Mouse (Mus musculus) liver, postnatal 0 days (tissue): ENCODE measurements at regions not wholly inside any gene's neighbourhood (a gene's known extent, or its start where the extent isn't known, plus 50 kb on each side); places are given as distances from the start of the nearest gene placed in this dataset.

Experiments
- ATAC-seq: fragments of 200-750 bp; cut with Nextera tagmentation; 2 replicates; pipeline ENCODE4 v1.8.0; 2017; ENCODE audit warnings: mild to moderate bottlenecking, moderate library complexity
- DNase-seq: peaks from one replicate; pipeline ENCODE4 v3.0.0-alpha.2; 2016
- H3K27ac ChIP-seq: fragments of 300-500 bp; sonication (generic); 2 replicates; pipeline ENCODE4 v1.5.1; 2014; ENCODE audit warnings: antibody characterized with exemption, moderate library complexity, mild to moderate bottlenecking, low read depth
- H3K27me3 ChIP-seq: fragments of 300-500 bp; sonication (generic); 2 replicates; pipeline ENCODE4 v1.6.1; 2014; ENCODE audit warnings: low read length, control low read depth, mixed read lengths; ENCODE audit not compliant: insufficient read depth
- H3K36me3 ChIP-seq: fragments of 300-500 bp; sonication (generic); replicated peaks from 2 replicates; pipeline ENCODE4 v1.6.1; 2014; ENCODE audit warnings: mild to moderate bottlenecking, control low read depth, low read length, moderate library complexity, mixed read lengths; ENCODE audit not compliant: insufficient read depth
- H3K4me1 ChIP-seq: fragments of 300-500 bp; sonication (generic); 2 replicates; pipeline ENCODE4 v1.6.1; 2014; ENCODE audit warnings: antibody characterized with exemption, mild to moderate bottlenecking, control low read depth; ENCODE audit not compliant: insufficient read depth
- H3K4me2 ChIP-seq: fragments of 300-500 bp; sonication (generic); 2 replicates; pipeline ENCODE4 v1.6.1; 2014; ENCODE audit warnings: low read depth, mild to moderate bottlenecking, low read length, moderate library complexity, mixed read lengths
- H3K4me3 ChIP-seq: fragments of 300-500 bp; sonication (generic); 2 replicates; pipeline ENCODE4 v1.5.1; 2014; ENCODE audit warnings: low read depth, low read length
- H3K9ac ChIP-seq: fragments of 300-500 bp; sonication (generic); replicated peaks from 2 replicates; pipeline ENCODE4 v1.6.1; 2014; ENCODE audit warnings: mild to moderate bottlenecking, moderate library complexity
- H3K9me3 ChIP-seq: fragments of 300-500 bp; sonication (generic); 2 replicates; pipeline ENCODE4 v1.6.1; 2016; ENCODE audit warnings: mild to moderate bottlenecking, control low read depth, low read length, mixed read lengths
- CTCF ChIP-seq: sonication (generic); IDR thresholded peaks from 2 replicates; pipeline ENCODE4 v1.5.1; 2016; ENCODE audit warnings: antibody characterized with exemption, low read depth
- EP300 ChIP-seq: IDR thresholded peaks from 2 replicates; pipeline ENCODE4 v1.6.1; 2016; ENCODE audit warnings: antibody characterized with exemption, low read depth, mild to moderate bottlenecking
- WGBS: fragments of 180-500 bp; shearing (Covaris S2); extraction: QIAGEN DNeasy Blood & Tissue Kit; methylation state at CpG from one replicate; pipeline ENCODE4 v1.1.7; 2014; ENCODE audit not compliant: insufficient replicate concordance; 5-methylcytosine and 5-hydroxymethylcytosine counted together

DNA sequence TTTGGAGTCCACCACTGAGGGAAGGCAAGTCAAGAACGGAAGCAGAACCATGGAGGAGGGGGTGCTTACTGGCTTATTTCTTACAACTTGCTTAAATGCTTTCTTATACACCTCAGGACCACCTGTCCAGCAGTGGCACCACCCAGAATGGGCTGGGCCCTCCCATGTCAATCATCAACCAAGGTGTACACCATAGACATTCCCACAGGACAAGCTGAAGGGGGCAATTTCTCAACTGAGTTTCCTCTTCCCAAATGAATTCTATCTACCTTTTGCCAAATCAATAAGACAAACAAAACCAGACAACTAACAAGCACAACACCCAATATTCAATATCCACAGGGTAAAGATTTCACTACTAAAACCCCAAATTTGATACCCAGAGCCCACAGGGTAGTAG, 709.6 kb upstream of the Tmem132c start:
- ATAC-seq = peak; percentile 69
- H3K4me3 ChIP-seq = no peak overlapping the region
- no peaks in the 10 kb centered on the region; the same call in 1 of the 2 replicates for H3K9me3 ChIP-seq
- WGBS = 89% methylated on average over 1 of the region's 1 CpGs
- DNase-seq = peak; percentile 17
- TF ChIP-seq EP300 (no peak), CTCF (no peak)
- H3K27ac ChIP-seq = peak overlapping the region; percentile 62
- H3K27me3 ChIP-seq = no peaks in the 10 kb centered on the region
- H3K4me2 ChIP-seq = no peak overlapping the region
- peaks cover 4% of the 10 kb centered on the region for H3K4me1 ChIP-seq
- H3K9ac ChIP-seq = no peak overlapping the region
- no peaks in the 10 kb centered on the region for H3K36me3 ChIP-seq

DNA sequence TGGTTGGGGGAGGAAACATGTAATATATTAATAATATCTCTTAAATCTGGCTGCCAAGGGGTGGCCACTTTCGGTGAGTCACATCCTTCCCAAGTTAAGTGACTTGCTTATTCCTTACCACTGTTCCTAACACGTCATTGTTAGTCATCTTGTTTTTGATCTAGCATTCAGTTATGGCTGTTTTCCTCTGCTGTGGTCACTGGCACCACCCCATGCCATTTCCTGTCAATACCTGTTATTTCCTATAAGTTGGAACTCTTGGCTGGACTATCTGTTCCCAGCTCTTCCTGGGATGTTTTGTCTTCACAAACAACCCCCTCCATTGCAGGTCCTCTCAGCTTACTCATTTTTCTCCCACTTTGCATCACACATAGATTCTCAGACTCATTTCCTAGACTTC, 703.5 kb upstream of the Tmem132c start:
- no peaks in the 10 kb centered on the region for H3K4me1 ChIP-seq
- H3K36me3 ChIP-seq = no peaks in the 10 kb centered on the region
- no peaks in the 10 kb centered on the region; the same call in 1 of the 2 replicates for H3K9me3 ChIP-seq
- no peaks in the 10 kb centered on the region for H3K27me3 ChIP-seq
- TF ChIP-seq EP300 (peak; percentile 59; the same call in 1 of the 2 replicates), CTCF (no peak)
- H3K4me3 ChIP-seq = no peak overlapping the region
- DNase-seq (no peak), ATAC-seq (no peak)
- H3K9ac ChIP-seq = no peak overlapping the region
- H3K4me2 ChIP-seq = no peak overlapping the region
- H3K27ac ChIP-seq = no peak overlapping the region
- 37% methylated on average over 2 of the region's 2 CpGs for WGBS

DNA sequence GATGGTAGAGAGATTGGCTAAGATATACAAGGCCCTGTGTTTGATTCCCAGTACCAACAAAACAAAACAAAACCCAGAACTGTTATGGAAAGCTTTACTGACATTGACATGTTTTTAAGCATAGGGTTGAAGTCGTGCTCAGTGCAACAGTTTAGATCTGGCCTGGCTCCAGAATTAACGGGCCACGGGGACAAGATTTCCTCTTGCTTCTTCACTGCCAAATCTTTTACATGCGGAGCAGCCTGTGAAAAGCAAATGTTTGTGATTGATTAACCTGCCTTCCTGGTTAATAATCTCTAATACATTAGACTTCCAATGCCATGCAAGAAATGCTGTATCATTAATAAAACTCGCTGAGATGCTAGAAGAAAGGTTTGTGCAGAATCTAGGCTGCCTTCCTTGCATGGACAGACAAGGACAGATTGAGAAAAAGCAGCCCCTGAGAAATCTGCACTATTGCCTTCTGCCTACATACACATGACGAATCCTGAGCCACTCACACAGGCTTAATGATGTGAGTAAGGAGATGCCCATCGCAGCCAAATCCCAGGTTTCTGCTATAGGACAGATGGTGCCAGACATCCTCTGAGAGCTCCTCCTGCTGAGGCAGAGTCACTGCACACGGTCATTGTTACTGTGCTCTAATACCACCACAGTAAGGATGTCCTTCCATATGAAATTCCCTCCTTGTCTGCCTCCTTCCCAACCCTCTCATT, 697.2 kb upstream of the Tmem132c start:
- DNase-seq = no peak
- H3K4me2 ChIP-seq = no peak overlapping the region
- no peak overlapping the region for H3K9ac ChIP-seq
- H3K9me3 ChIP-seq = no peaks in the 10 kb centered on the region
- no peak overlapping the region for H3K4me3 ChIP-seq
- 56% methylated on average over 8 of the region's 8 CpGs for WGBS
- ATAC-seq = no peak
- H3K4me1 ChIP-seq = no peaks in the 10 kb centered on the region
- TF ChIP-seq CTCF (no peak), EP300 (no peak)
- H3K27ac ChIP-seq = no peak overlapping the region
- H3K36me3 ChIP-seq = no peaks in the 10 kb centered on the region
- H3K27me3 ChIP-seq = no peaks in the 10 kb centered on the region

DNA sequence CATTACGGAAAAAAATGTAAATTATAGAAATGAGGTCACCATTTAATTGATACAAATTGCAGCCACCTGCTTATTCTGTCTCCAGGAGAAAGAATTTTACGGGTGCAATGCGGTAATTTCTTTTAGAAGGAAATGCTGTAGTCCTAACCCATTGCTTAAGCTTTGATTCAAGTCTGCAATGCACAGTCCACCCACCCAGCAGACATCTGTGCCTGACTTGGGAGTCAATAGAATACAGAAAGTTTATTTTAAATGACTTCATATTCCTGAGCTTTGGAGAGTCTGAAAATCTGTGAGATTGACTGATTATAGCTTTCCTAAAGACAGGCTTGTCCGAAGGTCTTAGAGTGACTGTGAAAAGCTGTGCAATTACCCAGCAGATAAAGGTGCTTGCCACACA, 693.8 kb upstream of the Tmem132c start:
- no peak overlapping the region for H3K4me2 ChIP-seq
- no peaks in the 10 kb centered on the region for H3K27me3 ChIP-seq
- WGBS = 76% methylated on average over 4 of the region's 4 CpGs
- no peak for ATAC-seq
- no peaks in the 10 kb centered on the region for H3K9me3 ChIP-seq
- no peaks in the 10 kb centered on the region for H3K4me1 ChIP-seq
- no peak for TF ChIP-seq EP300
- no peak for TF ChIP-seq CTCF
- no peaks in the 10 kb centered on the region for H3K36me3 ChIP-seq
- no peak overlapping the region for H3K27ac ChIP-seq
- no peak for DNase-seq
- H3K4me3 ChIP-seq = no peak overlapping the region
- H3K9ac ChIP-seq = no peak overlapping the region

DNA sequence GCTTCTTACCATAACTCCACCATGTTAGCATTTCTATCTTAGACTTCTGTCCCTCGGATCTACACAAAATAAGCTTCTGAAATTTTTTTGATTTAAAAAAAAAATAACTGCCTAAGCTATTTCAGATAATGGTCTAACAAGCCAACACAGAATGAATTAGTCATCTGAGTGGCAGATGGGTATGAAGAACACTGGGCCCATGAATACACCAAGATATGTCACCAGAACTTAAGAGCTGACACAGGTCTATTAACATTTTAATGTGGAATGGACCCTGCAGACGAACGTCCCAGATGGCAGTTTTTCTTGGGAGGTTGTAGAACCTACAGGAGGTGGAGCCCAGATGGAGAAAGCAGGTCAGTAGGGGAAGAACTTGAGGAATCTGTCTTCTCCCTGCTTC, 689.9 kb upstream of the Tmem132c start:
- H3K27me3 ChIP-seq = no peaks in the 10 kb centered on the region

DNA sequence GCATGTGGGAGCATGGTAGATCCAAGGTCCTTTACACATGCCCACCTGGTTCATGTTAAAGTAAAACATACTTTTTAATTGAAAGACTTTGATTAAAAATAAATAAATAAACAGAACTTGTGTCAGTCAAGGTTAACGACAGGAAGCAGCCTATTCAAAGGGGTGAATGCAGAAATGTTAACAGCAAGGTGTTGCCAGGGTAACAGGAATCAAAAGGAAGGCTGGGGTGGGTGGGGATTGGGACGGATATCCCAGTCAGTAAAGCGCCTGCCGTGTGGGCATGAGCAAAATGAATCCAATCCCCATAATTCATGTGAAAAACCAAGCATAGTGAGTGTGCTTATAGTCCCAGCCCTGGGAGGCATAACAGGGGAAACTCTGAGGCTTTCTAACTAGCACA, 682.6 kb upstream of the Tmem132c start:
- H3K4me2 ChIP-seq = no peak overlapping the region
- H3K4me1 ChIP-seq = no peaks in the 10 kb centered on the region
- no peaks in the 10 kb centered on the region for H3K27me3 ChIP-seq
- no peaks in the 10 kb centered on the region for H3K9me3 ChIP-seq
- no peaks in the 10 kb centered on the region for H3K36me3 ChIP-seq
- H3K9ac ChIP-seq = no peak overlapping the region
- TF ChIP-seq EP300 (no peak), CTCF (no peak)
- ATAC-seq = no peak
- DNase-seq = no peak
- H3K27ac ChIP-seq = no peak overlapping the region
- WGBS = 65% methylated on average over 4 of the region's 4 CpGs
- H3K4me3 ChIP-seq = no peak overlapping the region

More for the DNA sequence above, 689.9 kb upstream of the Tmem132c start:
- no peaks in the 10 kb centered on the region for H3K4me1 ChIP-seq
- H3K9me3 ChIP-seq = no peaks in the 10 kb centered on the region
- H3K27ac ChIP-seq = no peak overlapping the region
- H3K9ac ChIP-seq = no peak overlapping the region
- TF ChIP-seq CTCF (no peak), EP300 (no peak)
- ATAC-seq (no peak), DNase-seq (no peak)
- no peak overlapping the region for H3K4me2 ChIP-seq
- WGBS = 68% methylated on average over 3 of the region's 3 CpGs
- no peak overlapping the region for H3K4me3 ChIP-seq
- H3K36me3 ChIP-seq = no peaks in the 10 kb centered on the region
